Mouse (Mus musculus): ENCODE measurements around the gene Plk1.

Plk1 gene

GRCm38 (mm10) chr7:122158915-122159902 lies at the start of gene Plk1:
Plk1 (plus strand) TSS chr7:122159439.
- peak; percentile 87 for DNase-seq (ENCODE audit: low read depth, low spot score)

DNA sequence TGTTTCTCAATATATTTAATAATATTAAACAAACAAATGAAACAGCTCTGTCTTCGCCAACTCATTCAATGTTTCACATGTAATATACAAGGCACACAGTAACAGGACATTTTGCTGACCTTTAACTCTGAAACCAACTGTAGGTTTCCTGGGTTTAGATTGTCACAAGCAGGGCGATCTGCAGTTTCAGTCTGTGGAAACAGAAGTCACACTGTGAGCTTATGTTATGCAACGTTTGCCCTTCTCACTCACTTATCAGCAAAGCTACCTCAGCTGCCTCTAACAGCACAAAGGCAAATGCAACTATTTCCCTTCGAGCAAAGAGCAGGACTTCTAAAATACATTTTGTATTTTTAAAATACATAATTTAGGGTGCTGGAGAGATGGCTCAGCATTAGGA lies 35.7 kb upstream of the Plk1 start:
- no peak for DNase-seq (ENCODE audit: low read depth, low spot score)

- DNase-seq (ENCODE audit: low read depth, low spot score) = no peak
Observed at GRCm38 (mm10) chr7:122125636-122126035, 33.6 kb upstream of the Plk1 start.

- no peak for DNase-seq (ENCODE audit: low read depth, low spot score)
Observed at GRCm38 (mm10) chr7:122126946-122127345, 32.3 kb upstream of the Plk1 start.

GRCm38 (mm10) chr7:122131834-122132233 lies 27.4 kb upstream of the Plk1 start:
- no peak for DNase-seq (ENCODE audit: low read depth, low spot score)

GRCm38 (mm10) chr7:122132497-122133337 lies 26.5 kb upstream of the Plk1 start, which contains the start of the genes Palb2 and Dctn5:
Palb2 (minus strand) TSS chr7:122132985.
Dctn5 (plus strand) TSS chr7:122133041.
- peak; percentile 95 for DNase-seq (ENCODE audit: low read depth, low spot score)

DNA sequence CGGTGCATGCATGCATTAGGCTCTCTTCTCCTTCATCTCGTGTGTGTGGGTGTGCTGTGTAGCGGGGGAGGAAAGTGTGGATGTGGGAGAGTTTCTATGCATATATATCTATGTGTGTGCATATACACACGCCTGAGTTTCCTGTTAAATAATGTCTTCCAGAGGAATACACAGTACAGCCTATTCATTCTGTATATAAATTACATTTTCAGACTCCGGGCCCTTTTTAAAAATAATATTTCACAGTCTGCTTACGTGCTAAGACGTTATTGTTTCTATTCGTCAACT lies 26.0 kb upstream of the Plk1 start:
- no peak for DNase-seq (ENCODE audit: low read depth, low spot score)

GRCm38 (mm10) chr7:122135070-122135469 lies 24.2 kb upstream of the Plk1 start:
- peak; percentile 49 for DNase-seq (ENCODE audit: low read depth, low spot score)

DNA sequence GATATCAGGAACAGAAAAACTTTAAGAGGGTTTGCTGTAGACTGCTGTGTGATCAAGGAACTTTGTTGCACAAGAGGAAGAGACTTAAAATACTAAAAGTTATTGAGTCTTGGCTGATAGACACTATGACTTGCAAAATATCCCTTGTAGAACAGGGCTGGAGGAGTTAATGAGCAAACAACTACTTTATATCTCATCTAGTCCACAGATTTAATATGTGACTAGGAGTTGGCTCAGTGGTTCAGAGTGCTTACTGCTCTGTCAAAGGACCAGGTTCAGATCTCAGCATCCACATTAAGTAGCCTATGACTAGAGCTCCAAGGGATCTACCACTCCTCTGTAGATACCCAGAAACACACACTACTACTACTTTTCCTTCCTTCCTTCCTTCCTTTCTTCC lies 22.2 kb upstream of the Plk1 start:
- no peak for DNase-seq (ENCODE audit: low read depth, low spot score)

DNA sequence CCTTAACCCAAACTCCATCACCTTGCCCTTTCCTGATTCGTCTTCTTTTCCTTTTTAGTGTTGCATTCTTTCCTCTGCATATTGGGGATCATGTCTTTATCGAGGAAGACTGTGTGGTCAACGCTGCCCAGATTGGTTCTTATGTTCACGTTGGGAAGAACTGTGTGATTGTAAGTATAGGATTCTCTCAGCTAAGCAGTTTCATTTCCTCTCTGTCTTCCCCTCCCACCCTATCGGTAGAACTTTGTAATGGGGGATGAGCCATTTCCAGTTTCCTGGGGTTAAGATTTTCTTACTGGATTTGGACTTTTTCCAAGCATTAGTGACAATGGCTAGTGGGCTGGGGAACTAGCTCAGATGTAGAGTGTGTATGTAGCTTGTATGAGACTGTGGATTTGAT lies 21.0 kb upstream of the Plk1 start:
- DNase-seq (ENCODE audit: low read depth, low spot score) = no peak

DNA sequence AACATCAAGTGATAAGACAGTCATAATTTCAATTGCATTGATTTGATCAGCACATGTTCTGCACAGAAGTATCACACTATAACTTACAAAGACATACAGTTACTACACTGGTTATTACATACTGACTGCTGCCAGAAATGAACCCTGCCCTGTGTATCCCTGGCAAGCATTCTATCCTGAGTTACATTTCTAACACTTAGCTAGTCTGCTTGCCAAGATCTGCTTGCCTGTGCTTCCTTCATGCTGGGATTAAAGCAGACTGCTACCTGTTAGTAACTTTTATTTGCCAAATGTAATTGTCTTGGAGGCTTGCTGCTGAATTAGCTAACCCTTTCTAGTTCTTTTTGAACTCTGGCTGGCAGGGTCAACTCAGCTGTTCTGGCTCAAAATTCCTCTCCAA lies 18.2 kb upstream of the Plk1 start:
- no peak for DNase-seq (ENCODE audit: low read depth, low spot score)

DNA sequence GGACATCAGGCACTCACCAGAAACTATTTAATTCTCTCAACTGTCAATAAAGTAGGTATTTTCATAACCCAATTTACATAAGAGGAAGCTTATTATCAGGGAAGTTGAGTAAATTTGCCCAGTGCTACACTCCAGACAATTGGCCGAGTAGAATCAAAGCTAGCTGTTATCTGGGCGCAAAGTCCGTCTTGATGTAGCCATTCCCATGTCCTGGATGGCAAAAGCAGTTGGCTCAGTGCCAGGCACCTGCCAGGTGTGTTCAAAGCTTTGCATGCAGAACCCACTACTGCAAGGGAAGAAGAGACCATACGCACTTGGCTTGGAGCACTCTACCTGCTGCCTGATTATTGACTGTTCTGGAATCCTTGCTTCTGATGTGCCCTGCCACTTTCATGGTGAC lies 6.8 kb upstream of the Plk1 start:
- DNase-seq (ENCODE audit: low read depth, low spot score) = no peak

DNA sequence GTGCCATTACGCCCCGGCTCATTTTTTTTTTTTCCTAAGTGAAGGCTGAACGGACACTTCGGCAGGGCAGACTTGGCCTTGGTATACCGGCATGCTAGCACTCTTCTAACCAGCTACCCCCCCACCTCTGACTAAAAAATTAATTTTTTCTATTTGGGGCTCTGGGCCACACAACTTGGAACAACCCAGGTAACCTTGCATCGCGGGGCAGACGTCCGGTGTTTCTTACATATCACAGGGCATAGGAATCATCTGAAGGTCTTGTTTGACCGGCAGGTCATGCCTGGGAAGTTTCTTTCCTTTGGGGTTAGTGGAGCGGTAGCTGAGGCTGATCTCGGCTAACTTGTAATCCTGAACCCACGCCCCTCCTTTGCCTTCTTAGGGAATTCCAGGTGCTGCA lies 751 bp upstream of the Plk1 start:
- DNase-seq (ENCODE audit: low read depth, low spot score) = no peak

- peak; percentile 10 for DNase-seq (ENCODE audit: low read depth, low spot score)
Observed at GRCm38 (mm10) chr7:122160037-122160436, 798 bp downstream of the Plk1 start.

- no peak for DNase-seq (ENCODE audit: low read depth, low spot score)
Observed at GRCm38 (mm10) chr7:122163766-122164165, 4.5 kb downstream of the Plk1 start.

GRCm38 (mm10) chr7:122167203-122167602 lies 8.0 kb downstream of the Plk1 start:
- DNase-seq (ENCODE audit: low read depth, low spot score) = no peak

DNA sequence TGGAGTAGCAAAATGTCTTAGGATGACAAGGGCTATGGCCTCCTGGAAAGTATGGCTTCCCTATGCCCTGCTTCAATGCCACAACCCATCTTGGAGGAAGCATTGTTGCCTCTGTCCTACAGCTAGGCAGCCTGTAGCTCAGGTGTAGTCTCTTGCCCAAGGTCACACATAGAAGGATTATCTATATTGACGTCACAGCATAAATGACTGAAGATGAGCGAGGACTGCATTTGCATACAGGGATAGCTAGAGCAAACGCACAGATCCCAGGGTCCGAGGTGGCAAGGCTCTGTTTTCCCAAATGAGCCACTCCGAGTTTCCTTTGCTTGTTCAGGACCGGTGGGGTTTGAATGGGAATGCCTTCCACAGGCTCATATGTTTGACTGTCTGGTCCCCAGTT lies 11.5 kb downstream of the Plk1 start:
- no peak for DNase-seq (ENCODE audit: low read depth, low spot score)

- no peak for DNase-seq (ENCODE audit: low read depth, low spot score)
Observed at GRCm38 (mm10) chr7:122171613-122172012, 12.4 kb downstream of the Plk1 start.

DNA sequence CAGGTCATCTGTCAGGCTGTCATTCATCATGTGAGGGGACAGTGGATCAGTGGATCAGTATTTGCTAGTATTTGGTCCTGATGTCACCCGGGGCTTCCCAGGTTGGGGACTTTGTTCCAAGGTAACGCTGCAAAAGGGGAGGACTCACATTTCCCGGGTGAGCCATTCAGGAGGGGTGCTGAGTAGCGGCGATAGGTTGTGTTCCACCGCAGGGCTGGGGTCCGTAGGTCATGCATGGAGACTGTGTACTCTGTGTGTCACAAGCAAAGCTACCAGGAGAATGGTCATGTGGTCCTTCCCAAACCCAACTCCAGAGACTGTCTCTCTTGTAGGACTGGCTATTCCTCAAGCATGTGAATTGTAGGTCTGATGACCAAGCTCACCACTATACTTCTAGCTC lies 21.5 kb downstream of the Plk1 start:
- no peak for DNase-seq (ENCODE audit: low read depth, low spot score)

- no peak for DNase-seq (ENCODE audit: low read depth, low spot score)
Observed at GRCm38 (mm10) chr7:122184569-122184968, 25.3 kb downstream of the Plk1 start.

- DNase-seq (ENCODE audit: low read depth, low spot score) = no peak
Observed at GRCm38 (mm10) chr7:122186043-122186442, 26.8 kb downstream of the Plk1 start, which contains the start of gene Ern2. Ern2 (minus strand) TSS chr7:122186207.

DNA sequence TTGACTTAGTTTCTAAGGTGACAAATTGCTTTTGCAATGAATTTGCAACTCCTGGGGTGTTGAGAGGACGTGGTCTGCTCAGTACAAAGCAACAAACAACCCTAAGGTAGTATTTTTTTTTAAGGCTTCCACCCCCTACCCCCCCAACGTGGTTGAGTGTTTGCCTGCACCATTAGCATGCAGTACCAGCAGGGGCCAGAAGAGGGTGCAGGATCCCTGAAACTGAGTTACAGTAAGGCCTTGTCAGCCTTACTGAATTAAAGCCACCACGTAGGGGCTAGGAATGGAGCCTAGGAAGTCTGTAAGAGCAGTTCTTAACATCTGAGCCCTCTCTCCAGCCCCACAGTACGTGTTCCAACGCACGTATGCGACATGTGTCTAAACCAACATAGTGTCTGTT lies 30.2 kb downstream of the Plk1 start:
- peak; percentile 52 for DNase-seq (ENCODE audit: low read depth, low spot score)

Data from 3T3-L1 (cell line).